Mouse (Mus musculus) telencephalon, adult 2 months (tissue): ENCODE measurements around the gene Nfib.
A peak's percentile ranks its signal among the peaks of the same experiment; 100 is the strongest.

Experiments used
- DNase-seq: peaks from one replicate; pipeline ENCODE4 v3.0.0-alpha.2; 2011; ENCODE audit warnings: low read depth, low spot score

The Nfib gene

GRCm38 (mm10) chr4:82368091-82368775, 337.3 kb downstream of the Nfib start:
- DNase-seq = no peak

DNA sequence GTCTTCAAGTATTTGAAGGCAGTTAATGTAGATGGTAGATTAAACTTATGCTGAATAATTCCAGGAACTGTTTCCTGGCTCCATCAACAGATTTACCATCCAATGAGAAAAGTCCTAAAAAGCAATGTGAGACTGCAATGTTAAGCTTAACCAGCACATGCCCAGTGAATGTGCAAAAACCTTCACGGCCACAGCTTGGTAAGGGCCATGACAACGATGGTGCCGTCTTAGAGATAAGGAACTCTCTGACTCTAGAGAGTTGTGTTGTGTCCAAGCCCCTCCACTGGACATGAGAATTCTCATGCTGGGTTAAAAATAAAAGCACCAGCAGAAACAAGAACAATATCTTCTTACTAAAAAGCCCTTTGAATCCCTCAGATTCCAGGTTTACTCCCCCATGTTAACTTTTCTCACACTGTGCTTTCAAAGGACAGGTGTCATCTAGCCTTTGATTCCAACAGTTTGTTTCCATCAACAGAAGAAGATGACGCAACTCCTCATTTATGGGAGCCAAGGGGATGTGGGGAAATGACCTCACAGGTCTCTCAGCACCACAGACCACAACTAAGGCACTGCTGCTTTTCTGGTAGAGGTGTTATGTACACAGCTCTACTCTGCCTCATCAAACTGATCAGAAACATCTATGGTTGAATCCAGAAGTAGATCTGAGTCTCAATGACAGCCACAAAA, 340.7 kb downstream of the Nfib start:
- DNase-seq = no peak

DNA sequence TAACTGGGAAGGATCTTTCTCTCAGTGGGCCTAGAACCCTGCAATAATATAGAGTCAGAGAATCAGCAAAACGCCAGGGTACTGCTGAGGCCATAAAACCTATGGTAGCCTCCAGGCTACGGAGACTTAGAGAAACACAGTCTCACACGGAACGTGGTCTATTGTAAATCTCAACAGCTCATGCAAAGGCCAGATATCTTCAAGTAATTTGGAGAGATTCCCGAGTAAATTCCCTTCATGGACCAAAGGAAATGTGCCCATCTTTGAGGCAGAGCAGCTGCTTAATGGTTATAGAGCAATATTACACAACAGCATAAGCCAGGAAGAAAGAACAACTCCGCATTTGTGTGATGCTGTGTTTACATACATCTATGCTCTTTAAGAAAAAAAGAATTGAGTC, 341.6 kb downstream of the Nfib start:
- no peak for DNase-seq

DNA sequence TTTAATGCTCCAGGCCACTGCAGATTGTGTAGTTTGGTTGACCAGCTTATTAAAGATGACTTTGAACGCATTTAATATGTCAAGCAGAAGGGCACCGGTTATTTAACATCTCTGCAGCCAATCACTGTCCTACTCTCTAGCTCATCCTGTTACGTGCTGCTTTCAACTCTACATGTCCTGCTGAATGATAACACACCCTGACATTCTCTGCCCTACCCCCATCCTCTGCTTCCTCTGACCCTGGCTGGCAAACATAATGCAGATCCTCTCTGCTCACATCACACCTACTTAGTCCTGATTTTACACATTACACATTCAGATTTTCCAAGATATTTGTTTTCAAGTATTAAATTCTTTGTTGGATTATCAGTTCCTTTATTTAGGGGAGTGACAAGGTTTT, 343.3 kb downstream of the Nfib start:
- DNase-seq = no peak

- DNase-seq = no peak
These were observed 345.5 kb downstream of the Nfib start for GRCm38 (mm10) chr4:82360081-82360511.

DNA sequence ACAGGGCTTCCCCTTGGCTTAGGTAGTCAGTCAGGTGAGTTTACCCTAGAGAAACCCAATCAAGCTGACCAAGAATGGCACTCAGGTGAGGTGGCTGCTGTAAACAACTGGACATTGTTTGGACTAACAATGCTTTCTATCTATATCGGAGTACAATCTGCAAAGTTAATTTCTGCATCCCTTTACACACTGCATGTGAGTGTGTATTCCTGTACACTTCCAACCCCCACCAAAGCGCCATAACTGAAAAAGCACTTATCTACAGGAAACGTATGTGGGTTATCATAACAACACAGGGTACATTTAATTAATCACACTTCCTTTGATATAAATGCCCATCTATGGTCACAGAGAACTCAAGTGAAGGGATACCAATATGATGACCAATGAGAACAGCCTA, 346.4 kb downstream of the Nfib start:
- no peak for DNase-seq

GRCm38 (mm10) chr4:82349006-82349405, 356.5 kb downstream of the Nfib start:
- DNase-seq = no peak

DNA sequence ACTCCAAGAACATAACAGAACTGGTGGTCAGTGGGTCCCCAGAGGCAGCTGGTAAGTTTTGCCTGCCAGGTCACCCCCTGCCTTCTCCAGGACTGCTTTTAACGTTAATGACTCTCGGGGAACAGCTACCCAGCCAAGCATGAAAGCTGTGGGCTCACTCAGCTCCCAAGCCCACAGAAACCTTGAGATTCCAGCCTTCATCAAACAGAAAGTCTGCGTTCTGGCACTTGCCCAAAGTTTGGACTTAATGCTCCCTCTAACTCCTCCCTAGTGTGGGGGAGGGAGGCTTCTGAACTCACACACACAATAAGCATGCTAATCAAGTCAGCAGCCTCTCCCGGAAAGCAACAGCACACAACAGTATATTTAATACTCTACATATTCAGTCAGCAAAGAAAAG, 360.8 kb downstream of the Nfib start:
- DNase-seq = no peak

GRCm38 (mm10) chr4:82344224-82344623, 361.3 kb downstream of the Nfib start:
- DNase-seq = no peak

GRCm38 (mm10) chr4:82338930-82339329, 366.6 kb downstream of the Nfib start:
- peak; percentile 27 for DNase-seq

DNA sequence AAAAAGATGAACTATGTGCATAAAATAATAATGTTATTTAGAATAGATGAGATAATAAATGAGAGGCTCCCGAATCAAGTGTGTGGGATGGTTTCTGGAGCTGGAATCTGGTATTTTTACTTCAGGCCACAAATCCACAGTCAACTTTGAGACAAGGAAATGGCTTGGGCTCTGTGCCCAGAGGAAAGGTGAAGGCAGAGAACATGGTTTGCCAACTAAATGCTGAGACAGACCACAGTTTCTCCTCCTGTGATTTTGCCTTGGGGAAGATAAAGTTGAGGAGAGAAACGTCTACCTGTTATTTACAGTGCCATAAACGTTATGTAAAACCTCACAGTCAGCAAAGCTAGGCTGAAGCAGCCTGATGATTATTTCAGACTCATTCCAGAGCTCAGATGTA, 367.1 kb downstream of the Nfib start:
- DNase-seq = peak; percentile 22

DNA sequence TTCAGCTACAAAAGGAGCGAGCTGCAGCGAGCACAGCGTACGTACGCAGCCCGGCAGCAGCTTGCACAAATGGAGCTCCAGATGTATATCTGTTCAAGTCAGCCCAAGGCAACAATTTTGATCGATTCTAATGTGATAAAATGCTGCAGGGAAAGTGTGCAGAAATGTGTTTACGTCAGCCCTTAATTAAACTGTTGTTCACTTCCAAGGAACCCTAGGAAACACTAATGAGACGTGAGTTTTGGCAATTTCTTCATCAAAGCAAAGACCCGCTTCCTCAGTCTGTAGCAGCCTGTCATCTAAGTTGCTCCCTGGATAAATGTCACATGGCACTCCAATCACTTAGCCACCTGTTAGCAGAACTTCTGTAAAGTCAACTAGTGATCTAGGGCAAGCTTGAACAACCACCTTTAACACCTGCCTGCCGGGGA, 368.6 kb downstream of the Nfib start:
- DNase-seq = no peak

- DNase-seq = no peak
These were observed 370.2 kb downstream of the Nfib start for GRCm38 (mm10) chr4:82335266-82335865.

DNA sequence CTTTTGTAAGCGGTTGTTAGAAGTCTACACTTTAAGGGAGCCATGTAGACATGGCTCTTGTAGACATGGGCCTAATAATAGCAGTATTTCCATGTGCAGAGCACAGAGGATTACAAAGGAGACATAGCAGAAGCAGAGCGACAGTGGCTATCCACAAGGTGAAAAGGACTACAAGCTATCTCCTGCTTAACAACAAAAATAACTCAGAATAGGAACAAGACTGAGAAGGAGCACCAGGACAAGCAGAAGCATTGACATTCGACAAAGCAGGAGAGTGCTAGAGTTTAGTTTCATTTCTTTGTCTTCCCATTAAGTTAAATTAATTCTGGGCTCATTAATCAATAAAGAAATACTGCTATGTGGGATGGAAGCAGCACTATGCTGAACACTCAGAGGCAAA, 372.1 kb downstream of the Nfib start:
- DNase-seq = no peak

- no peak for DNase-seq
These were observed 375.5 kb downstream of the Nfib start for GRCm38 (mm10) chr4:82330095-82330494.

DNA sequence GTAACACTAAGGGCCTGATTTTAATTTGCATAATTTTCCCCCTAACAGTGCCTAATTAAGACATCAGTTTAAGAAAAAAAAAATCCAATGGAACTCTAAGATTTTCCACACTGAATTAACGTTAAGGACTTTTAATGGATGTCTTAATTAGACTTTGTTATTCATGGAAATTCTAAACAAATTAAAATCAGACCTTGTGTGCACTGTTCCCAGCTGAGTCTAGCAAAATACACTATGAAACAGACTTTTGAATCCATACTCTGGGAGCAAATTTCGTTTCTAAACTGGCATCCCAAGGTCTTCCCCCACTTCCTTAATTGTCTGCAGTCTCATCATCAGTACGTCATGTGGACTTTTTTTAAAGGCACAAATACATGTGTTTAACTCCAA, 379.4 kb downstream of the Nfib start:
- no peak for DNase-seq

DNA sequence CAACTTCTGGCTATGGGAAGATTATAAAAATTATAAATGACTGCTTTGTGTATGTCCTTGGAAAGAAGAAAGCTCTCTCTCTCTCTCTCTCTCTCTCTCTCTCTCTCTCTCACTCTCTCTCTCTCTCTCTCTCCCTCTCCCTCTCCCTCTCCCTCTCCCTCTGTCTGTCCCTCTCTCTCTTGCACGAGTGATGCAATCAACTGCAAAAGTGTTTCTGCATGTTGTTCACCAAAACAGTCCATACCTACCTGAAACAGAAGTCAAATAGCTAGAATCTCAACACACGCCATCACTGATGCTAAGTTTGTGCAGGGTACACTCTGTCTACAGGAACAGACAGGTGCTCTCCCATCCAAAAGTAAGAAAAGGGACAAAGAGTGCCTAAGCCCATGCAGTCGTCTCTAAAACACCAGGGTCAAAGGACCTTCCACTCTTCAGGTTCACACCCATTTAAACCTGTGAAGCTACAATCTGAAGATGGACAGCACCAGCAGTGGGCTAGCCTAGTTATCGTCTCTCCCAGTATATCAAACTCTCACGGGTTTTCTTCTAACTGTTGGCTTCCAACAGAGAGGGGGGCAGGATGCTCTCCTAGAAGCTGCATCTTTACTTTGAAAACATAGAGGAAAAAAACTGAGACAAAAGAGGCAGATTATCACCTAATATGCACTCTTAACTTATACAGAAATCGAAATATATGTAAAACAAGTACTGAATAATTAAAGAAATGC, 380.0 kb downstream of the Nfib start:
- no peak for DNase-seq

DNA sequence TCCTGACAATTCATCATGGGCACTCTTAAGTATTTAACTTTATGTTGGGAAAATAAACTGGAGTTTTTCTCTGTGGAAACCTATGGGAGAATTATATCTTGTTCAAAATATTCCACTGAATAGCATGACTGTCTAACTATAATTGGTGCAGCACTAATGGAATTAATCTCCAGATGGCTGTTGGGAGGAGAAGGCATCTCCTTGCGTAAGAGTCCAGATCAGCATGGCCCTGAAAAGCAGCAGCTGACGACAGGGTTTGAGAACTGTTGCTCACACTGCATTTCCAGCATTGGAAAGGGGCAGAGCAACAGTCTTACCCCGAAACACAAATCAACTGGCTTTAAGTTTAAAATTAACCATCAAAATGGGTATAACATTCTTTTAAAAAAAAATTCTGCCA, 380.6 kb downstream of the Nfib start:
- DNase-seq = no peak

DNA sequence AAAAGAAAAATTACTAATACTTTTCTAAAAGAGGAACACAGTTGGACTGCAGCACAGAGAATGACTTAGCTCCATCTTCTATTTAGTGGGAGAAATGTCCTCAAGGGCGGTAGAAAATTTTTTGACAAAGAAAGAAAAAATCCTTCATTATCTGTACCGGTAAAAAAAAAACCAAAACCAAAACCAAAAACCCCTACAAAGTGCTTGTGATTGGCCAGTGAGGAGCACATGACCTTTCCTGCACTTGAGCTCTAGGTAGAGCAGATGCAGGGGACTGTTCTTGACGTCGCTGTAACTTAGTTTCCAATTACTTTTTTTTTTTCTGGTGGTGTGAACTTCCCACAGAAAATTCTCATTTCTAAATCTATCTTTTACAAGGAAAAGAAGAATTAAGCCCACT, 384.5 kb downstream of the Nfib start:
- DNase-seq = no peak

GRCm38 (mm10) chr4:82319388-82319787, 386.2 kb downstream of the Nfib start:
- DNase-seq = no peak

DNA sequence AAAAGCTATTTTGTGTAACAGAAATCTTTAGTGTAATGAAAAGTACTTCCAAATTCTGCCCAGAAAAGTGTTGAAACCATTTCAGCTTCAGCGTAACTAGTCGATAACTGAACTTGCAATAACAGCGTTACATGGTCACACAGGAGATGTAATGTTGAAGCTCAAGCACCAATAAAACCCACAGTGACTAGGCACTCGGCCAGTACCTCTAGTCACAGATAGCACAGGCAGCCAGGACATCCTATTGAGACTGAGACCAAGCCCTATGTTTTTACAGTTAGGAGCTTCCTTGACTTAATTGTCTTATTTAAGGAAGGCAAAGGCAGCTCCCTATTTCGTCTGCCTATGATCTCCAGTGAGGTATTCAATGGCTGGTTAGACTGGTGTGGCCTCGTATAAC, 389.4 kb downstream of the Nfib start:
- DNase-seq = no peak

- DNase-seq = no peak
These were observed 389.8 kb downstream of the Nfib start for GRCm38 (mm10) chr4:82315710-82316109.
